Mouse (Mus musculus) splenic B cell, adult 2 months (primary cell): ENCODE measurements around the gene Tnfsf14.

Experiments used
- DNase-seq: peaks from one replicate; pipeline ENCODE4 v3.0.0-alpha.2; 2011; ENCODE audit warnings: low read depth, low spot score
- H3K27me3 ChIP-seq: 2 replicates; pipeline ENCODE4 v1.6.1; 2012; ENCODE audit warnings: mild to moderate bottlenecking, low read length, moderate library complexity, mixed read lengths; ENCODE audit not compliant: control insufficient read depth, poor library complexity, insufficient read depth, severe bottlenecking
- H3K36me3 ChIP-seq: 2 replicates; pipeline ENCODE4 v1.6.1; 2012; ENCODE audit warnings: mild to moderate bottlenecking, low read length, moderate library complexity, mixed read lengths; ENCODE audit not compliant: control insufficient read depth, poor library complexity, insufficient read depth, severe bottlenecking

Gene Tnfsf14

DNA sequence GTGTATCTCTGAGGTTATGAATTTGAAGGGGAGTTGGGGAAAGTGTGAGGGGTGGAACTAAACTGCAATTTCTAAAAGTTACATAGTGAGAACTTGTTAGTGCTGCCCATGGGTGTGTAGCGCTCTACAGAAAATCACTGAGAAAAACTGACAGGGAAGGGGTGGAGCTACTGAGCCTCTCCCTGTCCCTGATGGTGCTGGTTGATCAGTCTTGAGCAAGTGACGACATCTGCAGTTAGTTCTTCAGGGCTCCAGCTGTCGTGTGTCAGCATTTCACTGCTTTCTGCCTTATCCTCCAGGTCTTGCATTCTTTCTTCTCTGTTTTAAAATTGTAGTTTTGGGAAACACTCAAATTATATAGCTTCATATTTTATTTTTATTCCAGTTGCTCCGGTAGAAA, 20.6 kb downstream of the Tnfsf14 start:
- Histone ChIP-seq H3K27me3 (no peaks in the 10 kb centered on the region), H3K36me3 (no peaks in the 10 kb centered on the region)
- DNase-seq, result no peak

DNA sequence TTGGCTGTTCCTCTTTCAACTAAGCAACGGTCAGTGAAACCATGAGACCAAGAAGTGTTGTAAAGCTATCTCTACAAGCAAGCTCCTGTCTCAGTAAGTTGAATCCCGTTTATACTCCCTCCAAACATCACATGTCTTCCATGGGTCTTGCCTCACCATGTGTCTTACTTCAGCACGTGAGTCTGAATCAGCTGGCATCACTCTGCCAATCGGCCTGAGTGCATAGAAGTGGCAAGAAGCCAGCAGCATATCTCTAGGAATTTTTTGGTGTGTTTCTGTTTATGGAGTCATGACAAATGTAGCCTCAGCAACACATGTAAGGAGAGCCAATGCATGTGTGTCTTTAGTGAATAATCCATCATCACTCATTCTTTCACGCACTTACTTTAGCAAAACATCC, 21.6 kb downstream of the Tnfsf14 start:
- Histone ChIP-seq H3K27me3 (no peaks in the 10 kb centered on the region), H3K36me3 (no peaks in the 10 kb centered on the region)
- DNase-seq, result no peak

DNA sequence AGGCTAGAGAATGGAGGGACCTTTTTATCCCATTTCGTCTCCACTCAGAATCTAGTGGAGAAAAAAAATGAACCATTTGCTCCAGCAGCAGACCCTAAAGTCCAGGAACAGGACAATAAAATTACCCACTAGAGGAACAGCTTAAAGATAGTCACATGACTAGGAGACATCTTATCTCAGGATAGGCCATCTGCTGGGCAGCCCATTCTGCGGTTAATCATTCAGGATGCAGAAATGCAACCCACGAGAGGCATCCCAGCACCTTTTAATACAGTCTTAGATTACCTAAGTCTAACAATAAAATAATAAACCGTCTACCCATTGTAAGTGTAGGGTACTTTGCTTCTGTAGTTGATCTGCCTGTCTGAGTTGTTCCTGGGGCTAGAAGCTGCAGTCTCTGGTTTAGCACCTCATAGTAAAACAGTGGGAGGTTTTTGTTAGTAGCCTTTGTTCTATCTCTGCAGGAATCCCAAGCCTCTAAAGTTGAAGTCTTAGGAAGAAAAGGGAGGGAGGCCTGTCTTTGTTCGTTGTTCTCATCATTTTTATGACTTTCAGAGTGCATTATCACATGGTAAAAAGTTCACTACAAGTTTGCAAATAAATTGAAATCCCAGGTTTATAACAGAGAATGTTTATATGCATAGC, 23.2 kb downstream of the Tnfsf14 start:
- Histone ChIP-seq H3K36me3 (no peaks in the 10 kb centered on the region), H3K27me3 (no peaks in the 10 kb centered on the region)
- DNase-seq, result no peak

- DNase-seq, result peak; percentile 85
- Histone ChIP-seq H3K36me3 (no peaks in the 10 kb centered on the region), H3K27me3 (no peaks in the 10 kb centered on the region; the same call in 1 of the 2 replicates)
These were observed 26.9 kb downstream of the Tnfsf14 start for GRCm38 (mm10) chr17:57166800-57167791.

DNA sequence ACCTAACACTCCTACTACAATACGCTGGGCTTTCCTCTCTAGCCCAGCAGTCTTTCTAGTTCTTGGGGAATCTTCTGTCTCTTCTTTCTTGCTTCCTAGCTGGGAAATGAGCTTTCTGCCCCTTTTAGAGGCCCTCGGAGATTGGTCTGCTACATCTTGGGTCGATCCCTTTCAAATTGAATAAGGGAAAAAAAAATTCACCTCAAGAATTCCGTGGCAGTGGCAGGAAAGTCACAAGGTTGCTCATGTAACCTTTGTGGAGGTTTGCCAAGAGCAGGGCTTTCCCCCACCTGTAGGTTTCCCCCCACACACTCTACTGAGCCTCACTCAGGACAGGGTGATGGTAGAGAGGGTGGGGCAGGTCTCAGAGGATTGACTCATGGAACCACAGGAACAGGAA, 40.2 kb downstream of the Tnfsf14 start:
- no peak for DNase-seq
- no peaks in the 10 kb centered on the region for H3K27me3 ChIP-seq
- H3K36me3 ChIP-seq, result no peaks in the 10 kb centered on the region

DNA sequence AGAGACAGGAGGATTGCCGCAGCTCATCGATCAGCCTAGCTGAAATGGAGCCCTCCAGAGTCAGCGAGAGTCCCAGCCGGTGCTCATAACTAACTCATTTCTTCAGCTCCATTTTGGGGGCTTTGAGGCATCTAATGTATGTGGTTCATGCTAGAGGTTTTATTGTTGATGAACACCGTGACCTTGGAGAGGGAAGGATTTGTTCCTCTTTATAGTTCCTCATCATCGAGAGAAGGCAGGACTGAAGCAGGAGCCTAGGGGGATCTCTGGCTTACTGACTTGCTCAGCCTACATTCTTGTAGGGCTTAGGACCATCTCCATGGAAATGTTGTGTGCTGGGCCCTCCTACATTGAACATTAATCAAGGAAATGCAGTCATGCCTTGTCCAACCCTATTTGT, 41.0 kb downstream of the Tnfsf14 start:
- H3K36me3 ChIP-seq, result no peaks in the 10 kb centered on the region
- no peak for DNase-seq
- no peaks in the 10 kb centered on the region for H3K27me3 ChIP-seq

DNA sequence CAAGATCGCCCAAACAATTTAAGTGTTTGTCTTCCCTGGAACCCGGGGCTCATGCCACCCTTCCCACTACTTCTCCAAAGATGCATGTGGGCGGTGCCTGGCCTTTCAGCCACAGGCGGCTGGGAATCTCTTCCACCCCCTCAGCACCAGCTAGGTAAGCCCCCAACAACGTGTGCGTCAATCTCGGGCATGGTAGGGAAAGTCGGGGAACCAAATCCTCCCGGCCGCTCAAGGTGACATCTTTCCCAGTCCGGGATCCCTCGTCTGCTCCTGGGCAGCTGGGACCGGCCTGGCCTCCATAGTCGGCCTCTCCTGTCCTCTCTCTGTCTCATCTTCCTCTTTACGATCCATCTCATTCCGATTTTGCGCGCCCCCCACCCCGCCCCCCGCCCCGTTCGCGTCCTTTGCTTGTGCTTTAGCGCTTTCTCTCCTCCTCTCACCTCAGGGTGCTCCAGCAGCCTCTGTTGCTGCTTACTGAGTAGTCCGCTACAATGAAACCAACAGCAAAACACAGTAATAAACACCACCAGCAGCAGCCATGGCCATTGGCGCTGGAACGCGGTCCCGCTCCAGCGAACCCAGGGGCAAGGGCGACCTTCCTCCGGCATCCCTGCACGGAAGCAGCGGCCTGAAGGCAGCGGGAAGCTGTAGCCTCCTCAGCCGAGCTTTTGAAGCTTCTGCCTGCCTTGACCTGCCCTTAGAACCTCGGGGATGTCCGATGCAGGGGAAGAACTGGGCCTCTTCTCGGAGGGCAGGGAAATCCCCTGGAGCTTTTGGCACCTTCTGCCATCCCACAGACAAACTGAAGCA, 44.8 kb downstream of the Tnfsf14 start, which contains the start of gene Cd70:
TSS of gene Cd70 (minus strand) at position 784 of the 810 bp plus-strand sequence.
- no peaks in the 10 kb centered on the region for H3K36me3 ChIP-seq
- no peak for DNase-seq
- H3K27me3 ChIP-seq, result no peaks in the 10 kb centered on the region

GRCm38 (mm10) chr17:57148343-57148742, 45.6 kb downstream of the Tnfsf14 start:
- Histone ChIP-seq H3K36me3 (no peaks in the 10 kb centered on the region), H3K27me3 (no peaks in the 10 kb centered on the region)
- DNase-seq, result no peak

DNA sequence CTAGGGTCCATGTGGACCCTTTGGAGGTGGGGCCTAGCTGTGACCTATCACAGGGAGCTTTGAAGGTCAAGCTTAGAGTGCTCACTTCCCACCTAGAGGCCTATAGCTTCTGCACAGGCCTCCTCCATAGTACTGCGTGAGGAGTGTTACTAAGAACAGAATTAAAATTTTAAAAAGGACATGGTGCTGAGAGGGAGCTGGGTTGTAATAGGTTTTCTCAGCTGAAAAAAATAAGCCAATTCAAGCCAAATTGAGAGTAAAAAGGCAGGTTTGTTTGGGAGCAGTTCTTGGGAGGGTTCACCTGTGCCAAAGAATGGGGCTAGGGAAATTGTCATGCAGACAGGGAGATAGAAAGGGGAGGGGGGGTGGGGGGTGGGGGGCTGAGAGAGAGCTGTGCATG, 48.9 kb downstream of the Tnfsf14 start:
- no peak for DNase-seq
- no peaks in the 10 kb centered on the region for H3K36me3 ChIP-seq
- H3K27me3 ChIP-seq, result no peaks in the 10 kb centered on the region

GRCm38 (mm10) chr17:57143704-57144103, 50.3 kb downstream of the Tnfsf14 start:
- no peak for DNase-seq
- no peaks in the 10 kb centered on the region for H3K36me3 ChIP-seq
- H3K27me3 ChIP-seq, result no peaks in the 10 kb centered on the region

GRCm38 (mm10) chr17:57139708-57140107, 54.3 kb downstream of the Tnfsf14 start:
- DNase-seq, result no peak
- Histone ChIP-seq H3K36me3 (no peaks in the 10 kb centered on the region), H3K27me3 (no peaks in the 10 kb centered on the region)
